Mouse (Mus musculus): ENCODE results near the gene Txn2. TPM values are rescaled to one million over a fixed set of nuclear protein-coding genes. Genes with fewer than 3 reads are reported as not detected.
"Not testable (repeated sequence)": the region's sequence is repeated elsewhere in the genome, so short reads cannot be mapped to it uniquely, and the experiment has no call there.

Gene Txn2
- polyA plus RNA-seq, 1 experiment from 2014 or later: 259 TPM

- H3K9me3 ChIP-seq (ENCODE audit: control insufficient read depth, low read depth, low read length): no peaks in the 10 kb centered on the region
- WGBS: 65% methylated on average over 3 of the region's 3 CpGs
- no peak overlapping the region for H3K4me2 ChIP-seq (replicated peaks; ENCODE audit: low read depth, low read length)
- no peak for ATAC-seq (ENCODE audit: insufficient number of reproducible peaks, insufficient read depth, low FRiP score, low read depth)
- H3K9ac ChIP-seq (replicated peaks; ENCODE audit: low read depth, low read length): no peak overlapping the region
- no peak overlapping the region for H3K27ac ChIP-seq (ENCODE audit: low read length)
- no peaks in the 10 kb centered on the region for H3K36me3 ChIP-seq (ENCODE audit: control insufficient read depth, insufficient read depth, low read length)
- H3K4me3 ChIP-seq (ENCODE audit: low read depth, low read length): no peak overlapping the region
- H3K27me3 ChIP-seq (ENCODE audit: control insufficient read depth, insufficient read depth, low read length): no peaks in the 10 kb centered on the region
- H3K4me1 ChIP-seq (ENCODE audit: control insufficient read depth, insufficient read depth, low read length): peaks cover under 1% of the 10 kb centered on the region; the same call in 1 of the 2 replicates
Observed at GRCm38 (mm10) chr15:77876716-77877115, 52.1 kb downstream of the Txn2 start.

- H3K9ac ChIP-seq (replicated peaks; ENCODE audit: low read depth, low read length): no peak overlapping the region
- no peaks in the 10 kb centered on the region for H3K4me1 ChIP-seq (ENCODE audit: control insufficient read depth, insufficient read depth, low read length)
- H3K36me3 ChIP-seq (ENCODE audit: control insufficient read depth, insufficient read depth, low read length): no peaks in the 10 kb centered on the region
- no peak overlapping the region for H3K4me3 ChIP-seq (ENCODE audit: low read depth, low read length)
- no peak for ATAC-seq (ENCODE audit: insufficient number of reproducible peaks, insufficient read depth, low FRiP score, low read depth)
- no peak overlapping the region for H3K4me2 ChIP-seq (replicated peaks; ENCODE audit: low read depth, low read length)
- no peak overlapping the region for H3K27ac ChIP-seq (ENCODE audit: low read length)
- 89% methylated on average over 6 of the region's 6 CpGs for WGBS
- H3K9me3 ChIP-seq (ENCODE audit: control insufficient read depth, low read depth, low read length): no peaks in the 10 kb centered on the region
- H3K27me3 ChIP-seq (ENCODE audit: control insufficient read depth, insufficient read depth, low read length): no peaks in the 10 kb centered on the region
Observed at GRCm38 (mm10) chr15:77875953-77876352, 52.9 kb downstream of the Txn2 start.

- 86% methylated on average over 9 of the region's 9 CpGs for WGBS
- no peak for ATAC-seq (ENCODE audit: insufficient number of reproducible peaks, insufficient read depth, low FRiP score, low read depth)
Observed at GRCm38 (mm10) chr15:77874807-77875206, 54.0 kb downstream of the Txn2 start.

GRCm38 (mm10) chr15:77874310-77874709 lies 54.5 kb downstream of the Txn2 start:
- ATAC-seq (ENCODE audit: insufficient number of reproducible peaks, insufficient read depth, low FRiP score, low read depth): no peak
- Histone ChIP-seq H3K4me1 (ENCODE audit: control insufficient read depth, insufficient read depth, low read length) (no peaks in the 10 kb centered on the region), H3K27ac (ENCODE audit: low read length) (no peak overlapping the region), H3K9me3 (ENCODE audit: control insufficient read depth, low read depth, low read length) (no peaks in the 10 kb centered on the region), H3K36me3 (ENCODE audit: control insufficient read depth, insufficient read depth, low read length) (no peaks in the 10 kb centered on the region), H3K4me2 (replicated peaks; ENCODE audit: low read depth, low read length) (no peak overlapping the region), H3K27me3 (ENCODE audit: control insufficient read depth, insufficient read depth, low read length) (no peaks in the 10 kb centered on the region), H3K9ac (replicated peaks; ENCODE audit: low read depth, low read length) (no peak overlapping the region), H3K4me3 (ENCODE audit: low read depth, low read length) (no peak overlapping the region)
- 41% methylated on average over 4 of the region's 4 CpGs for WGBS

More at GRCm38 (mm10) chr15:77874807-77875206, 54.0 kb downstream of the Txn2 start:
- H3K9ac ChIP-seq (replicated peaks; ENCODE audit: low read depth, low read length): no peak overlapping the region
- H3K9me3 ChIP-seq (ENCODE audit: control insufficient read depth, low read depth, low read length): no peaks in the 10 kb centered on the region
- no peaks in the 10 kb centered on the region for H3K27me3 ChIP-seq (ENCODE audit: control insufficient read depth, insufficient read depth, low read length)
- no peak overlapping the region for H3K4me3 ChIP-seq (ENCODE audit: low read depth, low read length)
- no peak overlapping the region for H3K4me2 ChIP-seq (replicated peaks; ENCODE audit: low read depth, low read length)
- H3K27ac ChIP-seq (ENCODE audit: low read length): no peak overlapping the region
- H3K36me3 ChIP-seq (ENCODE audit: control insufficient read depth, insufficient read depth, low read length): no peaks in the 10 kb centered on the region
- no peaks in the 10 kb centered on the region for H3K4me1 ChIP-seq (ENCODE audit: control insufficient read depth, insufficient read depth, low read length)

- Histone ChIP-seq H3K9ac (replicated peaks; ENCODE audit: low read depth, low read length) (no peak overlapping the region), H3K36me3 (ENCODE audit: control insufficient read depth, insufficient read depth, low read length) (no peaks in the 10 kb centered on the region), H3K27me3 (ENCODE audit: control insufficient read depth, insufficient read depth, low read length) (no peaks in the 10 kb centered on the region), H3K4me1 (ENCODE audit: control insufficient read depth, insufficient read depth, low read length) (no peaks in the 10 kb centered on the region), H3K27ac (ENCODE audit: low read length) (no peak overlapping the region), H3K9me3 (ENCODE audit: control insufficient read depth, low read depth, low read length) (no peaks in the 10 kb centered on the region), H3K4me3 (ENCODE audit: low read depth, low read length) (no peak overlapping the region), H3K4me2 (replicated peaks; ENCODE audit: low read depth, low read length) (no peak overlapping the region)
- 0 out of 2 replicates have a peak, but pooled peaks have one; percentile 42 for ATAC-seq (ENCODE audit: insufficient number of reproducible peaks, insufficient read depth, low FRiP score, low read depth)
- 64% methylated on average over 2 of the region's 2 CpGs for WGBS
Observed at GRCm38 (mm10) chr15:77873564-77873963, 55.2 kb downstream of the Txn2 start.

- Histone ChIP-seq H3K4me1 (ENCODE audit: control insufficient read depth, insufficient read depth, low read length) (no peaks in the 10 kb centered on the region), H3K27ac (ENCODE audit: low read length) (no peak overlapping the region)
- 86% methylated on average over 3 of the region's 3 CpGs for WGBS
Observed at GRCm38 (mm10) chr15:77872996-77873395, 55.8 kb downstream of the Txn2 start.

GRCm38 (mm10) chr15:77868340-77868739 lies 60.5 kb downstream of the Txn2 start:
- Histone ChIP-seq H3K4me3 (ENCODE audit: low read depth, low read length) (no peak overlapping the region), H3K4me1 (ENCODE audit: control insufficient read depth, insufficient read depth, low read length) (no peaks in the 10 kb centered on the region), H3K9ac (replicated peaks; ENCODE audit: low read depth, low read length) (no peak overlapping the region), H3K4me2 (replicated peaks; ENCODE audit: low read depth, low read length) (no peak overlapping the region), H3K36me3 (ENCODE audit: control insufficient read depth, insufficient read depth, low read length) (no peaks in the 10 kb centered on the region), H3K27me3 (ENCODE audit: control insufficient read depth, insufficient read depth, low read length) (no peaks in the 10 kb centered on the region), H3K9me3 (ENCODE audit: control insufficient read depth, low read depth, low read length) (no peaks in the 10 kb centered on the region), H3K27ac (ENCODE audit: low read length) (no peak overlapping the region)
- no peak for ATAC-seq (ENCODE audit: insufficient number of reproducible peaks, insufficient read depth, low FRiP score, low read depth)
- WGBS: 93% methylated on average over 5 of the region's 5 CpGs

More at GRCm38 (mm10) chr15:77872996-77873395, 55.8 kb downstream of the Txn2 start:
- Histone ChIP-seq H3K36me3 (ENCODE audit: control insufficient read depth, insufficient read depth, low read length) (no peaks in the 10 kb centered on the region), H3K9me3 (ENCODE audit: control insufficient read depth, low read depth, low read length) (no peaks in the 10 kb centered on the region), H3K4me3 (ENCODE audit: low read depth, low read length) (no peak overlapping the region), H3K9ac (replicated peaks; ENCODE audit: low read depth, low read length) (no peak overlapping the region), H3K27me3 (ENCODE audit: control insufficient read depth, insufficient read depth, low read length) (no peaks in the 10 kb centered on the region), H3K4me2 (replicated peaks; ENCODE audit: low read depth, low read length) (no peak overlapping the region)
- no peak for ATAC-seq (ENCODE audit: insufficient number of reproducible peaks, insufficient read depth, low FRiP score, low read depth)

- H3K4me3 ChIP-seq (ENCODE audit: low read depth, low read length); H3K27me3 ChIP-seq (ENCODE audit: control insufficient read depth, insufficient read depth, low read length); ATAC-seq (ENCODE audit: insufficient number of reproducible peaks, insufficient read depth, low FRiP score, low read depth); H3K9ac ChIP-seq (replicated peaks; ENCODE audit: low read depth, low read length); H3K4me1 ChIP-seq (ENCODE audit: control insufficient read depth, insufficient read depth, low read length); H3K4me2 ChIP-seq (replicated peaks; ENCODE audit: low read depth, low read length); H3K27ac ChIP-seq (ENCODE audit: low read length); H3K9me3 ChIP-seq (ENCODE audit: control insufficient read depth, low read depth, low read length); H3K36me3 ChIP-seq (ENCODE audit: control insufficient read depth, insufficient read depth, low read length): not testable (repeated sequence)
- 87% methylated on average over 8 of the region's 10 CpGs for WGBS
Observed at GRCm38 (mm10) chr15:77867231-77867968, 61.4 kb downstream of the Txn2 start.

Data from stomach, embryonic 14.5 days (tissue).